Mouse (Mus musculus): ENCODE measurements around the gene 2310011J03Rik.
A peak's percentile ranks its signal among the peaks of the same experiment; 100 is the strongest.

Gene 2310011J03Rik

DNA sequence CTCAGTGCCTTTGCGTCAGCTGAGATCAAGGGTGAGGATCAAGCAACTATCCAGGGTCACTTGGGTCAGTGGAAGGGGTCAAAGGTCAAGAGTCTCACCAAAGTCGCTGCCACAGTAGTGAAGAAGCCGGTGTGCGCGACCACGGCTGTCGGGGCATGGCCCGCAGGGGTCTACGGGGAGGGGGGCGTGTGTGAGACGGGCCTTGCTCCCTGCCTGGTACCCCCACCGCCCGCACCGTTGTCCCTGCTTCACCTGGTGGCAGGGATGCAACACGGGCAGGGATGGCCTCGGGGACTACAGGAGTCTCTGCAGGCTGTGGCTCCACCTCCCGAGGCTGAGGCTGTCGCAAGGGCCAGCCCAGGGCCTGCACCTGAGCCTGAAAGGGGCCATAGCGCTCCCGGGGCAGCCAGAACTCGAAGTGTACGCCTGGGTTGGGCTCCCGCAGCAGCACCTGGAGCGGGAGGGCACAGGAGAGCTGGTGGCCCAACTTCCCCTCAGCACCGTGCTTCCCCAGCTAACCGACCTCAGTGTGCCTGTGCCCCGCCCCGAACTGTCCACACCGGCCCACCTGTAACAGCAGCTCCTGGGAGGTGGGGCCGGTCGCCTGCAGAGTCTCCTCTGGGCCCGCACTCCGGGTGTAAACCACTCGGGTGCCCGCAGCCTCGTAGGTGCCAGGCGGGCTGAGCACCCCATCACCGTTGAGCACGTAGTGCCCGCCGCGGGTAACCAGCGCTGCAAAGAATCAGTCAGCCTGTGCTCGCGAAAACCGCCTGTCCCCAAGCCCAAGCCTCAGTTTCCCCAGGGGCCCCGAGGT is 21.4 kb upstream of the 2310011J03Rik start:
- DNase-seq: no peak

- no peak for DNase-seq
Observed at GRCm38 (mm10) chr10:80341026-80341425, 20.7 kb upstream of the 2310011J03Rik start.

- peak; percentile 89 for DNase-seq
Observed at GRCm38 (mm10) chr10:80339941-80340750, 19.8 kb upstream of the 2310011J03Rik start.

DNA sequence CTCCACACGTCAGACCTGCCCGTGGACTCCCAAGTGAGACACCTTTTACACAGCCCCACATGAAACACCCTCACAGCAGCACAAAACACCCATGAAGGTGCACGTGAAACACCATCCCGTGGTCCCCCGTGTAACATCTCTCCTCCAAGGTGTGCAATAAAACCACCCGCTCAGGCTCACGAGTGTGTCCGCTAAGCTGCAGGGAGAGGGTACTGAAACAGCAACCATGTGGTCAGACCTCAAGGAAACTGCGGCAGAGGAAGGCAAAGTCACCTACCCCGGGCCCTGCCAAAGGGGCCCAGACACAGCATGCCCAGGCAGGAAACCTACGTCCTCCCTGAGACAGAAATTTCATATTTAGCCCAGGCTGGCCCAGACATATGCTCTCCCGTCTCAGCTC is 15.9 kb upstream of the 2310011J03Rik start:
- DNase-seq: no peak

DNA sequence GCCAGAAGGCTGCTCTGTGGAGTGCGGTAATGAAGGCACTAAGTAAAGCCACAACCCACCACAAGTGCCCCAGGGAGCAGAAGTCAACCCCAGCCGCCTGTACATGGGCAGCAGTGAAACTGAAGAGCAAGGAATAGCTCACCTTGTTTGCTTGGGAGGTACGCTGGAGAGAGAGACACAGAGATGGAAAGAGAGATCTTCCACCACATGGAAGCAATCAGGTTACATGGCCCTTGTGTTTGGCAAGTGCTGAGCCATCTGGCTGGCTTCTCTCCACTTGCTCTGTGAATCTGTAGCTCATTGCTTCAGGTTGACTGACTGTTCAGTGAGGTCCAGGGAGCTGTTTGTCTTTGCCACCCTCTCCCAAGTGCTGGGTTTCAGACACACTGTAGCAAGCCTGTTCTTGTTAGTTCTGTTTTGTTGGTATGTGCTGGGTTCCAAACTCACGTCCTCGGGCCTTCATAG is 12.2 kb upstream of the 2310011J03Rik start:
- no peak for DNase-seq

- DNase-seq: no peak
Observed at GRCm38 (mm10) chr10:80331636-80332524, 11.5 kb upstream of the 2310011J03Rik start.

DNA sequence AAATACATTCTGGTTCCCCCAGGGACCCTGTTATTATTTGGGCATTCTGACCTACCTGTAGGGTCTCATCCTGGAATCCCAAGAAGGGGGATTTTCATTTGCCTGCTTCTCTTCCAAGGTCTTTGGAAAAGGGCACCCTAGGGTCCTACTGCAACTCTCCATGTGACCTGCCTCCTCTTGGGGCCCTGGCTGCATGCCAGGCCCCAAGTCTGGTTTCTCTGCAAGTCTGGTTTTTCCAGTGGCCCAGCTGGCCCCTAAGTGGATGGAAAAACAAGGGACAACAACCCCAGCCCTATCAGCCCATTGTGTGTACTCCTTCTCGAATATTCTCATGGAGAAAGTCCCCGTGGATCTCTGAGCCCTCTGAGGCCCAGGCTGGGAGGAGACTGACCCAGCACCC is 10.6 kb upstream of the 2310011J03Rik start:
- DNase-seq: no peak

DNA sequence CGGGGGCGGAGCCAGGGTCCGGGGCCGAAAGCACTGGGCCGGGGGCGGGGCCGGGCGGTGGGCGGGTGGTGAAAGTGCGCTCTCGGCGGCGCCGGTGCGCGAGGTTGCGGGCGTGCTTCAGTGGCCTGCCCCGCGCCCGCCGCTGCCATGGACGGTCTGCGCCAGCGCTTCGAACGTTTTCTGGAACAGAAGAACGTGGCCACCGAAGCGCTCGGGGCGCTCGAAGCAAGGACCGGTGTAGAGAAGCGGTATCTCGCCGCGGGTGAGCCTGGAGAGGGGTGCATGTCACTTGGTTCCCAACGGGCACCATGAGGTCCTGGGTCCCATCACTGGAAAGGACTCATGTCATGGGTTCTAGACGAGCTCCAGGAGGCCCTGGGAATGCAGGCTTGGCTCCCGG is 9.7 kb upstream of the 2310011J03Rik start:
- DNase-seq: no peak

- DNase-seq: peak; percentile 92
Observed at GRCm38 (mm10) chr10:80329273-80330081, 9.1 kb upstream of the 2310011J03Rik start, which contains the start of the genes Pcsk4 and Reep6. Pcsk4 (minus strand) TSS chr10:80329498. Reep6 (plus strand) TSS chr10:80329953.

- DNase-seq: no peak
Observed at GRCm38 (mm10) chr10:80325045-80325444, 4.7 kb upstream of the 2310011J03Rik start.

DNA sequence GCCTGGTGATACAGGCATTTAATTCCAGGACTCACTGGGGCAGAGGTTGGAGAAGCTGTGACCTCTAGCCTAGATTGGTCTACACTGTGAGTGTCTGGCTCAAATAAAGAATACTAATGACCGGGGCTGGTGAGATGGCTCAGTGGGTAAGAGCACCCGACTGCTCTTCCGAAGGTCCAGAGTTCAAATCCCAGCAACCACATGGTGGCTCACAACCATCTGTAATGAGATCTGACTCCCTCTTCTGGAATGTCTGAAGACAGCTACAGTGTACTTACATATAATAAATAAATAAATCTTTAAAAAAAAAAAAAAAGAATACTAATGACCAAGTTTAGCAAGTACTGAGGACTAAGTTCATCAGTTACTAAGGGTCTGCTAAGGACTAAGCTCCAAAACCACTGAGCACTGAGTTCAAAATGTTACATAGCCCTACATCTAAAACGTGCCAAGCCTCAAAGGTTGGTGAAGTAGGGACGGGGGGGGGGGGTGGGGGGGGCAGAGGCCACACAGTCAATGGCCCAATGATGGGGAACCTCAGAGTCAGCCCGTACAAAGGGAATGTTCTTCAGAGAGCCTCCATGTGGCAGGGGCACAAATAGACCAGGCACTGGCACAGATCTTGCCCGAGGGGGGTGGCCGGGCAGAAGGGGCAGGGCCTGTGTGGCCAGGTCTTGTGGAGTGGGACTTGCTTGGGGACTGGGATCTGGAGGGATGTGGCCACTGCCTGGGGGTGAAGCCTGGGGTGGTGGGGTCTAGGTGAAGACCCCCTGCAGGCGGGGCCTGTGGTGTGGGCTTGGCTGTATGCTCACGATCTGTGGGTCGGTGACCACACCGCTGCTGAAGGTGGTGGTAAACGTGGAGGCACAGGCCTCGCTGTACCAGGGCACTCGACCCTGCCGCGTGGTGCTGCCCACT is 4.0 kb upstream of the 2310011J03Rik start:
- DNase-seq: no peak

GRCm38 (mm10) chr10:80323261-80324119 is 3.2 kb upstream of the 2310011J03Rik start:
- peak; percentile 60 for DNase-seq

- no peak for DNase-seq
Observed at GRCm38 (mm10) chr10:80322811-80323211, 2.5 kb upstream of the 2310011J03Rik start.

GRCm38 (mm10) chr10:80321670-80322581 is 1.6 kb upstream of the 2310011J03Rik start:
- no peak for DNase-seq

- no peak for DNase-seq
Observed at GRCm38 (mm10) chr10:80321014-80321669, 805 bp upstream of the 2310011J03Rik start.

GRCm38 (mm10) chr10:80317011-80317410 is 3.3 kb downstream of the 2310011J03Rik start:
- DNase-seq: no peak

- no peak for DNase-seq
Observed at GRCm38 (mm10) chr10:80316359-80316781, 4.0 kb downstream of the 2310011J03Rik start.

DNA sequence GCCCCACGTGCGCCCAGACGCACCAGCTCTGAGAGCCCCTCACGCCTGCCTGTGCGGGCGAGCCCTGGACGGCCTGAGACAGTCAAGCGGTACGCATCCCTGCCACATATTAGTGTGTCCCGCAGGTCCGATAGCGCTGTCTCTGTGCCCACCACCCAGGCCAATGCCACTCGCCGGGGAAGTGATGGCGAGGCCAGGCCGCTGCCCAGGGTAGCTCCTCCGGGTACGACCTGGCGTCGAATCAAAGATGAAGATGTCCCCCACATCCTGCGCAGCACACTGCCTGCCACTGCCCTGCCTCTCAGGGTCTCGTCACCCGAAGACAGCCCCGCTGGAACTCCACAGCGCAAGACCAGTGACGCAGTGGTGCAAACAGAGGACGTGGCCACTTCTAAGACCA is 5.0 kb downstream of the 2310011J03Rik start:
- DNase-seq: no peak
